Mouse (Mus musculus) forebrain, embryonic 16.5 days (tissue): ENCODE results near the gene Mapk14. TPM values are rescaled to one million over a fixed set of nuclear protein-coding genes. Genes with fewer than 3 reads are reported as not detected.
"Not testable (repeated sequence)": the region's sequence is repeated elsewhere in the genome, so short reads cannot be mapped to it uniquely, and the experiment has no call there.

Experiments
- ATAC-seq: fragments of 200-750 bp; cut with Nextera tagmentation; 2 replicates; pipeline ENCODE4 v1.8.0; 2017; ENCODE audit warnings: mild to moderate bottlenecking, moderate library complexity
- H3K27ac ChIP-seq: fragments of 300-500 bp; sonication (generic); 2 replicates; pipeline ENCODE4 v1.5.1; 2014; ENCODE audit warnings: low read length, control low read depth
- H3K27me3 ChIP-seq: fragments of 300-500 bp; sonication (generic); replicated peaks from 2 replicates; pipeline ENCODE4 v1.6.1; 2014; ENCODE audit warnings: low read length; ENCODE audit not compliant: control insufficient read depth, insufficient read depth
- H3K36me3 ChIP-seq: fragments of 300-500 bp; sonication (generic); 2 replicates; pipeline ENCODE4 v1.6.1; 2014; ENCODE audit not compliant: control insufficient read depth, insufficient read depth
- H3K4me1 ChIP-seq: fragments of 300-500 bp; sonication (generic); replicated peaks from 2 replicates; pipeline ENCODE4 v1.6.1; 2014; ENCODE audit warnings: low read length; ENCODE audit not compliant: control insufficient read depth, insufficient read depth
- H3K4me2 ChIP-seq: fragments of 300-500 bp; sonication (generic); 2 replicates; pipeline ENCODE4 v1.6.1; 2014; ENCODE audit warnings: mild to moderate bottlenecking, low read length, control low read depth
- H3K4me3 ChIP-seq: fragments of 300-500 bp; sonication (generic); replicated peaks from 2 replicates; pipeline ENCODE4 v1.5.1; 2014; ENCODE audit warnings: mild to moderate bottlenecking, low read length, control low read depth
- H3K9ac ChIP-seq: fragments of 300-500 bp; sonication (generic); replicated peaks from 2 replicates; pipeline ENCODE4 v1.6.1; 2014; ENCODE audit warnings: low read depth, low read length, control low read depth
- H3K9me3 ChIP-seq: fragments of 300-500 bp; sonication (generic); 2 replicates; pipeline ENCODE4 v1.6.1; 2016; ENCODE audit warnings: low read length; ENCODE audit not compliant: control insufficient read depth
- WGBS: fragments of 180-500 bp; shearing (Covaris S2); extraction: QIAGEN DNeasy Blood & Tissue Kit; methylation state at CpG from one replicate; pipeline ENCODE4 v1.1.7; 2014; 5-methylcytosine and 5-hydroxymethylcytosine counted together
- polyA plus RNA-seq: library from polyadenylated mRNA; unstranded; fragments of >200 nt; fragmentation: Nextera tagmentation; extraction: Ambion mirVana; gene quantifications from 2 replicates; pipeline ENCODE4 v1.2.1, GENCODE M21; 2015

Mapk14 gene
- polyA plus RNA-seq, 1 experiment from 2014 or later = 27.2 TPM

DNA sequence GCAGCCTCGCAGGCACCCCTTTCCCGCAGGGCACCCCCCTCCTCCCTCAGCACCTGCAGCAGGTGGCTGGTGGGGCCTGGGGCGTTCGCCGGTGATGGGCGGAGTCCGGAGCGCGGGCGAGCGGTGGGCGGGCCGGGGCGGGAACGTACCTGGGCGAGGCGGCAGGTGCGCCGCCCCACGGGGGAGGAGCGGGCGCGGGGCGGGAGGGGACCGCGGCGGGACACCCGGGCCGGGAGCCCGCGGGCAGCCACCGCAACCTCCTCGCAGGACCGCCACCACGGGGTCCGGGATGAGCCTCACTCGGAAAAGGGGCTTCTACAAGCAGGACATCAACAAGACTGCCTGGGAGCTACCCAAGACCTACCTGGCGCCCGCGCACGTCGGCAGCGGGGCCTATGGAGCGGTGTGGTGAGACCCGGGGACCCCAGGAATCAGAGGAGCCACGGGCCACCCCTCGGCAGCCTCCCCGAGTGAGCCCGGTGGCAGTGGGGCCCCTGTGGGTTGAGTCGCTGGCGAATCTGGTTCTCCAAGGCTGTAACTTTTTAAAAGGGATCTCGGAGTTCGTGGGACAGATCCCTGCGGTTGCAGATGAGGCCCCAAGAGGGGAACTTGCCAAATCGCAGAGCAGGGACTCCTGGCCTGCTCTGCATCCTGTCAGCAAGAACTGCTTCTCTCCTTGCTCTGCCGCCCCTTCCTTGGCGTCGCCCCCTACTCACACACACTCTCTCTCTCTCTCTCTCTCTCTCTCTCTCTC is 78.2 kb downstream of the Mapk14 start, which contains the start of gene Mapk13:
Gene Mapk13, plus strand, starts transcription at position 177 of the 754 bp plus-strand sequence.
- no peak within 1 kb of the TSS for H3K27ac ChIP-seq
- H3K4me3 ChIP-seq = peak within 1 kb of the TSS; percentile 38
- WGBS = 2% methylated on average over 58 of the region's 58 CpGs
- H3K4me1 ChIP-seq = peaks cover 14% of the 10 kb centered on the region
- H3K27me3 ChIP-seq = peaks cover 19% of the 10 kb centered on the region
- H3K9ac ChIP-seq = peak within 1 kb of the TSS; percentile 36; the same call in 1 of the 2 replicates
- H3K4me2 ChIP-seq = peak within 1 kb of the TSS; percentile 60
- ATAC-seq = no peak
- H3K9me3 ChIP-seq = no peaks in the 10 kb centered on the region
- no peaks in the 10 kb centered on the region for H3K36me3 ChIP-seq

DNA sequence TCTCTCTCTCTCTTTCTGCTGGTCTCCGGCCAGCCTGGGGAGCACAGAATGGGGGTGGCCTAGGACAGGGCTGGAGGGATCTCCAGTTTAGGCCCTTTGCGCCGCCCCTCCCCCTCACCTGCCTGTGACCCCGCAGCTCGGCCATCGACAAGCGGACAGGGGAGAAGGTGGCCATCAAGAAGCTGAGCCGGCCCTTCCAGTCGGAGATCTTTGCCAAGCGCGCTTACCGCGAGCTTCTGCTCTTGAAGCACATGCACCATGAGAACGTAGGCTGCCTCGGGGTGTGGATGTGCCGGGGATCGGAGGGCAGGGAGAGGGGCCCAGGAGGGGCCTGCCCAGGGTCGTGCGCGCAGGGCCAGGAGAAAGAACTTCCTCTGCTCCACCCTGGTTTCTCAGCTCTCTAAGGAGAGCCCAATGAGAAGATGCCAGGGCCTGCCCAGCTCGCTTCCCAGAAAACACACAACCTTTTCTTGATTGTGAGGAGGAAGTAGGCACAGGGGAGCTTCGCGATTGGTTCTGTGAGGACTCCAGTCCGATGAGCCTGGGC is 78.8 kb downstream of the Mapk14 start:
- Histone ChIP-seq H3K27me3 (peaks cover 19% of the 10 kb centered on the region), H3K4me3 (peak overlapping the region; percentile 38), H3K4me1 (peaks cover 14% of the 10 kb centered on the region), H3K4me2 (peak overlapping the region; percentile 60), H3K9me3 (no peaks in the 10 kb centered on the region), H3K9ac (0 out of 2 replicates have a peak overlapping the region, but pooled peaks have one; percentile 35), H3K36me3 (no peaks in the 10 kb centered on the region), H3K27ac (no peak overlapping the region)
- no peak for ATAC-seq
- 6% methylated on average over 24 of the region's 24 CpGs for WGBS

DNA sequence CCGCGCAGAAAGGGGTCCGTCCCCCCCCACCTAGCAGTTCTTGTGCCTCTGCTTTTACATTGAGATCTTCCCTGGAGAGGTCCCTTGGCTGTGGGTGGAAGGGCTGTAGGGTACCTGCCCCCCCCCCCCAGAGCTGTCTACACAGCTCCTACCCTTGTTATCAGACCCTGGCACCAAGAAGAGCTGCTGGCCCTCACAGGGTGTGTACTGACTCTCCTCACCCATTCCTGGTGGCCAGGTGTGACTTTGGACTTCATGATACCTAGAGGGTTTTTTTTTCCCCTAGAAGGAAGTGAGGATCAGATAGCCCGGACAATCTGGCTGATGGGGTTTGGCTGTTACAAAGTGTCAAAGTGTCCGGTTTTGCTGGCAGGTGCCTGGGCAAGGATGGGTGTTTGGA is 80.2 kb downstream of the Mapk14 start:
- Histone ChIP-seq H3K4me2 (no peak overlapping the region), H3K27ac (no peak overlapping the region), H3K27me3 (peaks cover 19% of the 10 kb centered on the region), H3K9me3 (no peaks in the 10 kb centered on the region), H3K4me3 (no peak overlapping the region), H3K4me1 (peaks cover 14% of the 10 kb centered on the region), H3K9ac (no peak overlapping the region), H3K36me3 (no peaks in the 10 kb centered on the region)
- 90% methylated on average over 5 of the region's 5 CpGs for WGBS
- no peak for ATAC-seq

DNA sequence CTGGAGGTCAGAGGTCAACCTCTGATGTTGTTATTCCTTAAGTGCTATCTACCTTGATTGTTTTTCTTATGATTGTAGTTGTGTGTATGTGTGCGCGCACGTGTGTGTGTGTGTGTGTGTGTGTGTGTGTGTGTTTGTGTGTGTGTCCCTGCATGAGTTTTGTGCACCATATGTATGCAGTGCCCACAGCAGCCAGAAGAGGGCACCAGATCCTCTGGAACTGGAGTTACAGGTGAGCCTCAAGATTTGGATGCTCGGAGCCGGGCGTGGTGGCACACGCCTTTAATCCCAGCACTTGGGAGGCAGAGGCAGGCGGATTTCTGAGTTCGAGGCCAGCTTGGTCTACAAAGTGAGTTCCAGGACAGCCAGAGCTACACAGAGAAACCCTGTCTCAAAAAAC is 83.2 kb downstream of the Mapk14 start:
- not testable (repeated sequence) for ATAC-seq, H3K4me3 ChIP-seq, H3K9ac ChIP-seq, H3K36me3 ChIP-seq, H3K27ac ChIP-seq, H3K4me2 ChIP-seq, H3K4me1 ChIP-seq, H3K9me3 ChIP-seq
- 97% methylated on average over 8 of the region's 9 CpGs for WGBS
- peaks cover 11% of the 10 kb centered on the region for H3K27me3 ChIP-seq

DNA sequence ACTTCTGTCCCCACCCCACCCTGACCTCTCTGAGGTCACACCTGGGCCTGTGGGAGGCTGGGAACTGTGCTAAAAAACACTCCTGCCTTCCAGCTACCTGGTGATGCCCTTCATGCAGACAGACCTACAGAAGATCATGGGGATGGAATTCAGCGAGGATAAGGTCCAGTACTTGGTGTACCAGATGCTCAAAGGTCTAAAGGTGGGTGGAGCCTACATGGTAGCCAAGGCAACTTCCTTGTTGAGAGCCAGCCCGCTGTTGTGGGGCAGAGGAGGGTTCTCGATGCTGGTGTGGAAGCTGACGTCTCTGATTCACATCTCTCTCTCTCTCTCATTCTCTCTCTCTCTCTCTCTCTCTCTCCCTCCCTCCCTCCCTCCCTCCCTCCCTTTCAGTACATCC is 84.0 kb downstream of the Mapk14 start:
- WGBS = 75% methylated on average over 4 of the region's 4 CpGs
- Histone ChIP-seq H3K4me2 (no peak overlapping the region), H3K36me3 (no peaks in the 10 kb centered on the region), H3K9ac (no peak overlapping the region), H3K4me1 (peaks cover 1% of the 10 kb centered on the region), H3K27me3 (peaks cover 5% of the 10 kb centered on the region), H3K9me3 (no peaks in the 10 kb centered on the region), H3K4me3 (no peak overlapping the region), H3K27ac (no peak overlapping the region)
- no peak for ATAC-seq

DNA sequence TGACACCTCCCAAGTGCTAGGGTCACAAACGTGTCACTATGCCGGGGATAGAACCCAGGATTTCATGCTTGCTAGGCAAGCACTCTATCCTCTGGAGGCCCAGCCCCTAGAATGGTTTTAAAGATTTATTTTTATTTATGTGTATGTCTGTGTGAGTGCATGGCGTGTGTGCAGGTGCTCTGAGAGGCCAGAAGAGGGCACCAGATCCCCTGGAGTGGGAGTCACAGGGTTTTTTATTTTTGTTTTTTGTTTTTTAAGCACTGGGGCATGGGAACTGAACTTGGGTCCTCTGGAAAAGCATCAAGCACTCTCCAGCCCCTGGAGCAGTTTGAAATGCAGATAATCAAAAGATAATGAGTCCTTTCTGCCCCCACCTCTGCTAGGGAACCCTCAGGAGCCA is 85.7 kb downstream of the Mapk14 start:
- Histone ChIP-seq H3K27ac (no peak overlapping the region), H3K4me2 (no peak overlapping the region), H3K9me3 (no peaks in the 10 kb centered on the region), H3K9ac (no peak overlapping the region), H3K4me1 (no peaks in the 10 kb centered on the region), H3K4me3 (no peak overlapping the region), H3K36me3 (no peaks in the 10 kb centered on the region), H3K27me3 (no peaks in the 10 kb centered on the region)
- no peak for ATAC-seq
- WGBS = 96% methylated on average over 3 of the region's 3 CpGs

DNA sequence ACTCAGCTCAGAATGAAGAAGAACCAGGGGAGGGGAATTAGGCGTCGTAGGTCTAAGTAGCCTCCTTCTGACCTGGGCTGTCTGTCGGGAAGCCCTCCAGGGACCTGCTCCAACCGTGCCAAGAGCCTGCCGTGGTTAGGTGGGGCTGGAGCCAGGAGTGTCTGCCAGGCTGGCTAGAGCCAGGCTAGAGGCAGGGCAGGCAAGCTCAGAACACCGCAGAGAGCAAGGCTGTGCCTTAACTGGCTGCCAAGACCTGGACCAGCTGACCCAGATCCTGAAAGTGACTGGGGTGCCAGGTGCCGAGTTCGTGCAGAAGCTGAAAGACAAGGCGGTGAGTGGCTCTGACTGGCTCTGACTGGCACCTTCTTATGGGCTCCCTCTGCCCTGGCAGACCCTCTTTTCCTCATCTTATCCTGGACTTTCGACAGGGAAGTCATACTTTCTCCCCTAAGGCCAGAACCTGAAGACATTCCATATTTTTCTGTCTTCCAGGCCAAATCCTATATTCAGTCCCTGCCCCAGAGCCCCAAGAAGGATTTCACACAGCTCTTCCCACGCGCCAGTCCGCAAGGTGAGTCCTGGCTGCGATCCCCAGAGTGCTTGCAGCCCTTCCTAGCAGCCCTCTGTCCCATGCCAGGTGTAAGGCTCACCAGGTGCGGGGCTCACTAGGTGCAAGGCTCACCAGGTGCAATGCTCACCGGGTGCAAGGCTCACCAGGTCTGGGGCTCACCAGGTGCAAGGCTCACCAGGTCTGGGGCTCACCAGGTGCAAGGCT is 86.3 kb downstream of the Mapk14 start:
- Histone ChIP-seq H3K4me1 (no peaks in the 10 kb centered on the region), H3K36me3 (no peaks in the 10 kb centered on the region), H3K9me3 (no peaks in the 10 kb centered on the region), H3K27ac (no peak overlapping the region), H3K4me2 (no peak overlapping the region), H3K4me3 (no peak overlapping the region), H3K27me3 (no peaks in the 10 kb centered on the region), H3K9ac (no peak overlapping the region)
- no peak for ATAC-seq
- WGBS = 86% methylated on average over 16 of the region's 16 CpGs

DNA sequence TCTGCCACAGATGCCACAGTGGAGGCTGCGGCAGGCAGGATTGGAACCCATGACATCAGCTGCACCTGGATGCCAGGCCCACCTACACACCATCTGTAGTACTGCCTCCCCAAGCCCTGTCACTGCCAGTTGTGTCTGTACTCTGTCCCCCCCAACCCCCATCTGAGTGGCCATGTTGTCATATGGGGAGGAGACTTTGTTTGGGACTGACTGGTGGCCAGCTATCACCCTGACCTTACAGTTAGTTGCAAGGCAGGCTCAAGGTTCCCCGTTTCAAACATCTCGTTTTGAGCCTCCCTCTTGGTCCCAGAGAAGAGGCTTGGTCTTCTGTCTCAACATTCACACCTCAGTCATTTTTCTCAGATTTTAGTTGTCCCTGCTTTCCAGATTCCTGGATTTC is 88.6 kb downstream of the Mapk14 start:
- no peaks in the 10 kb centered on the region for H3K36me3 ChIP-seq
- no peaks in the 10 kb centered on the region for H3K4me1 ChIP-seq
- WGBS = 96% methylated on average over 3 of the region's 3 CpGs
- H3K27ac ChIP-seq = no peak overlapping the region
- H3K4me3 ChIP-seq = no peak overlapping the region
- H3K9ac ChIP-seq = no peak overlapping the region
- no peaks in the 10 kb centered on the region for H3K9me3 ChIP-seq
- no peak overlapping the region for H3K4me2 ChIP-seq
- no peak for ATAC-seq
- H3K27me3 ChIP-seq = no peaks in the 10 kb centered on the region

DNA sequence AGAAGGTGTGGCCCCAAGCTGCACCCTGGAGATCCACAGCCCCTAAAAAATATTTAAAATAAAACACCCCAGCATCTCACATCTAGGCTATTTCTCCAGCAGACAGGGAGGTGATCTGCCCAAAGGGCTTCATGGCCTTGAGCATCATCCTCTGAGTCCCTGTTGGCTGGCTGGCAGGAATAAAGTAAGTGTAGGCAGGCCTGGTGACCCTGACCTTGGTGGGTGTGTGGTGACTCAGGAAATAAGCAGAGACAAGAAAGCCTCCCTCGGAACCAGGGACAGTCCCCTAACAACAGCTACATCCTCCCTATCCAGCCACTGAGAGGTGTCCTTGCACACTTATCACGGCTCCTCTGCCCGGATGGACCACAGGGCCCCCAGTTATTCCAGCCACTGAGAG is 89.7 kb downstream of the Mapk14 start:
- H3K27ac ChIP-seq = no peak overlapping the region
- H3K9ac ChIP-seq = no peak overlapping the region
- no peak for ATAC-seq
- H3K4me2 ChIP-seq = no peak overlapping the region
- H3K4me3 ChIP-seq = no peak overlapping the region
- H3K4me1 ChIP-seq = no peaks in the 10 kb centered on the region
- H3K36me3 ChIP-seq = no peaks in the 10 kb centered on the region
- WGBS = 85% methylated on average over 3 of the region's 3 CpGs
- H3K27me3 ChIP-seq = no peaks in the 10 kb centered on the region
- H3K9me3 ChIP-seq = no peaks in the 10 kb centered on the region
